Mouse (Mus musculus) heart, adult 2 months (tissue): ENCODE results near the gene Rin2. TPM values are rescaled to one million over a fixed set of nuclear protein-coding genes. Genes with fewer than 3 reads are reported as not detected.

Experiments used
- DNase-seq, 2 experiments: peaks; one replicate each; pipeline ENCODE4 v3.0.0; 2021
- H3K27ac ChIP-seq: fragments of 200-600 bp; 2 replicates; pipeline ENCODE4 v1.8.1; 2022
- H3K27me3 ChIP-seq: fragments of 200-500 bp; 2 replicates; pipeline ENCODE4 v1.6.1; 2012; ENCODE audit warnings: mild to moderate bottlenecking, low read length, inconsistent platforms, mixed read lengths; ENCODE audit not compliant: control insufficient read depth, insufficient read depth
- H3K36me3 ChIP-seq: fragments of 200-500 bp; 2 replicates; pipeline ENCODE4 v1.6.1; 2012; ENCODE audit warnings: low read length, inconsistent platforms; ENCODE audit not compliant: control insufficient read depth, insufficient read depth
- H3K4me1 ChIP-seq: fragments of 200-500 bp; 2 replicates; pipeline ENCODE4 v1.6.1; 2011; ENCODE audit warnings: low read length; ENCODE audit not compliant: control insufficient read depth, insufficient read depth
- H3K4me3 ChIP-seq: fragments of 200-600 bp; 2 replicates; pipeline ENCODE4 v1.8.1; 2022
- H3K79me2 ChIP-seq: fragments of 200-500 bp; replicated peaks from 2 replicates; pipeline ENCODE4 v1.6.1; 2012; ENCODE audit warnings: mild to moderate bottlenecking, inconsistent platforms, low read length, moderate library complexity, mixed read lengths; ENCODE audit not compliant: control insufficient read depth, insufficient read depth
- H3K9ac ChIP-seq: fragments of 200-500 bp; 2 replicates; pipeline ENCODE4 v1.6.1; 2012; ENCODE audit warnings: low read depth, mild to moderate bottlenecking, control low read depth, inconsistent platforms, low read length, mixed read lengths
- CTCF ChIP-seq: fragments of 200-600 bp; IDR thresholded peaks from 2 replicates; pipeline ENCODE4 v1.8.1; 2022; ENCODE audit warnings: antibody characterized with exemption, mild to moderate bottlenecking, moderate library complexity
- EP300 ChIP-seq: fragments of 200-500 bp; IDR thresholded peaks from 2 replicates; pipeline ENCODE4 v1.6.1; 2011; ENCODE audit warnings: low read depth, low read length, control low read depth; ENCODE audit not compliant: insufficient read depth
- POLR2A ChIP-seq: fragments of 200-500 bp; IDR thresholded peaks from 2 replicates; pipeline ENCODE4 v1.6.1; 2011; ENCODE audit warnings: mild to moderate bottlenecking, low read depth, low read length, control low read depth; ENCODE audit not compliant: insufficient read depth
- WGBS: fragments of 180-500 bp; shearing (Covaris S2); methylation state at CpG from one replicate; pipeline ENCODE4 v1.1.7; 2018; 5-methylcytosine and 5-hydroxymethylcytosine counted together
- intact Hi-C: fragments of 180-260 bp; cut with DNase I; formaldehyde crosslinking; loops from one replicate; pipeline ENCODE4 v1.15.1; 2025
- polyA plus RNA-seq: library from polyadenylated mRNA; depleted of rRNA; stranded (reverse); fragments of >200 nt; gene quantifications from 2 replicates; pipeline ENCODE4 v1.2.3, GENCODE M21; 2012
- total RNA-seq, 2 experiments: library from RNA; stranded (reverse); gene quantifications; 2 replicates each; pipeline ENCODE4 v1.2.3; 2021

Gene Rin2
- total and polyA plus RNA-seq, 3 experiments: 9.0 to 20.2 (median 18.8) TPM

GRCm38 (mm10) chr2:145859442-145859931 is 184.5 kb downstream of the Rin2 start:
- Histone ChIP-seq H3K27me3 (no peaks in the 10 kb centered on the region), H3K79me2 (peaks cover 2% of the 10 kb centered on the region; the same call in 1 of the 2 replicates), H3K36me3 (peaks cover 13% of the 10 kb centered on the region), H3K27ac (peak overlapping the region; percentile 98), H3K4me3 (no peak overlapping the region; the same call in 1 of the 2 replicates), H3K4me1 (peaks cover 13% of the 10 kb centered on the region), H3K9ac (peak overlapping the region; percentile 61)
- no peak for TF ChIP-seq CTCF
- TF ChIP-seq POLR2A: no peak
- TF ChIP-seq EP300: no peak
- intact Hi-C loops: no loop called here
- DNase-seq: peak; percentile 69 to 78
- WGBS: 37% methylated on average over 7 of the region's 7 CpGs

- Histone ChIP-seq H3K4me3 (peak overlapping the region; percentile 64), H3K27me3 (no peaks in the 10 kb centered on the region), H3K27ac (peak overlapping the region; percentile 98), H3K79me2 (peaks cover 2% of the 10 kb centered on the region; the same call in 1 of the 2 replicates), H3K36me3 (peaks cover 13% of the 10 kb centered on the region), H3K9ac (peak overlapping the region; percentile 61), H3K4me1 (peaks cover 13% of the 10 kb centered on the region)
- DNase-seq: peak; percentile 90 to 91
- intact Hi-C loops: loop anchor here (2.0 to 5.0 kb wide), 4 partner anchors 29 to 73 kb away; partner anchors contain the start of gene Naa20
- peak; percentile 85 for TF ChIP-seq POLR2A
- TF ChIP-seq CTCF: peak; percentile 77
- no peak for TF ChIP-seq EP300
- 15% methylated on average over 40 of the region's 40 CpGs for WGBS
These were observed 185.2 kb downstream of the Rin2 start for GRCm38 (mm10) chr2:145859932-145860801.

GRCm38 (mm10) chr2:145861193-145862123 is 186.4 kb downstream of the Rin2 start:
- H3K27me3 ChIP-seq: no peaks in the 10 kb centered on the region
- intact Hi-C loops: loop anchor here (2.0 to 5.0 kb wide), 4 partner anchors 27 to 74 kb away; partner anchors contain the start of gene Naa20
- peak overlapping the region; percentile 64 for H3K4me3 ChIP-seq
- peak overlapping the region; percentile 61 for H3K9ac ChIP-seq
- peak; percentile 48 to 61 for DNase-seq
- TF ChIP-seq EP300 (no peak), CTCF (no peak), POLR2A (no peak)
- peak overlapping the region; percentile 98 for H3K27ac ChIP-seq
- peaks cover 13% of the 10 kb centered on the region for H3K36me3 ChIP-seq
- 12% methylated on average over 8 of the region's 8 CpGs for WGBS
- H3K79me2 ChIP-seq: peaks cover 2% of the 10 kb centered on the region; the same call in 1 of the 2 replicates
- H3K4me1 ChIP-seq: peaks cover 12% of the 10 kb centered on the region

- H3K9ac ChIP-seq: peak overlapping the region; percentile 55
- peaks cover 12% of the 10 kb centered on the region for H3K4me1 ChIP-seq
- H3K36me3 ChIP-seq: peaks cover 13% of the 10 kb centered on the region
- TF ChIP-seq CTCF (no peak), POLR2A (peak; percentile 46; the same call in 1 of the 2 replicates), EP300 (no peak)
- peaks cover 2% of the 10 kb centered on the region; the same call in 1 of the 2 replicates for H3K79me2 ChIP-seq
- DNase-seq: peak; percentile 53 to 67
- H3K27me3 ChIP-seq: no peaks in the 10 kb centered on the region
- H3K27ac ChIP-seq: peak overlapping the region; percentile 98
- intact Hi-C loops: loop anchor here (5.0 kb wide), 2 partner anchors 40 to 75 kb away; partner anchors contain the start of gene Naa20
- peak overlapping the region; percentile 64 for H3K4me3 ChIP-seq
- 20% methylated on average over 10 of the region's 10 CpGs for WGBS
These were observed 187.3 kb downstream of the Rin2 start for GRCm38 (mm10) chr2:145862206-145862817.

GRCm38 (mm10) chr2:145865344-145865743 is 190.3 kb downstream of the Rin2 start:
- intact Hi-C loops: loop anchor here (2.0 kb wide), 1 partner anchor 15 kb away; no protein-coding TSS in a partner anchor
- H3K27ac ChIP-seq: no peak overlapping the region
- WGBS: 72% methylated on average over 3 of the region's 3 CpGs

More at GRCm38 (mm10) chr2:145865344-145865743, 190.3 kb downstream of the Rin2 start:
- DNase-seq: no peak
- Histone ChIP-seq H3K79me2 (peaks cover 9% of the 10 kb centered on the region), H3K9ac (no peak overlapping the region), H3K4me1 (peaks cover 8% of the 10 kb centered on the region), H3K36me3 (peaks cover 10% of the 10 kb centered on the region), H3K27me3 (no peaks in the 10 kb centered on the region), H3K4me3 (no peak overlapping the region)
- TF ChIP-seq EP300 (no peak), CTCF (no peak), POLR2A (no peak)
